Mouse (Mus musculus) forebrain, embryonic 14.5 days (tissue): ENCODE measurements at regions not wholly inside any gene's neighbourhood (a gene's known extent, or its start where the extent isn't known, plus 50 kb on each side); places are given as distances from the start of the nearest gene placed in this dataset.
A peak's percentile ranks its signal among the peaks of the same experiment; 100 is the strongest.

Source experiments
- ATAC-seq: fragments of 200-750 bp; cut with Nextera tagmentation; 2 replicates; pipeline ENCODE4 v1.8.0; 2017; ENCODE audit warnings: mild to moderate bottlenecking, moderate library complexity
- DNase-seq: peaks from one replicate; pipeline ENCODE4 v3.0.0-alpha.2; 2015; ENCODE audit warnings: low spot score
- H3K27ac ChIP-seq: fragments of 300-500 bp; sonication (generic); 2 replicates; pipeline ENCODE4 v1.5.1; 2014; ENCODE audit warnings: low read depth, mild to moderate bottlenecking, control low read depth, low read length, moderate library complexity
- H3K27me3 ChIP-seq: fragments of 300-500 bp; sonication (generic); replicated peaks from 2 replicates; pipeline ENCODE4 v1.6.1; 2014; ENCODE audit warnings: low read length, control low read depth, mixed read lengths; ENCODE audit not compliant: control insufficient read depth, insufficient read depth
- H3K36me3 ChIP-seq: fragments of 300-500 bp; sonication (generic); 2 replicates; pipeline ENCODE4 v1.6.1; 2014; ENCODE audit warnings: low read length, control low read depth; ENCODE audit not compliant: control insufficient read depth, insufficient read depth
- H3K4me1 ChIP-seq: fragments of 300-500 bp; sonication (generic); 2 replicates; pipeline ENCODE4 v1.6.1; 2014; ENCODE audit warnings: antibody characterized with exemption, low read length, control low read depth; ENCODE audit not compliant: control insufficient read depth, insufficient read depth
- H3K4me2 ChIP-seq: fragments of 300-500 bp; sonication (generic); 2 replicates; pipeline ENCODE4 v1.6.1; 2014; ENCODE audit warnings: mild to moderate bottlenecking, control low read depth, low read length
- H3K4me3 ChIP-seq: fragments of 300-500 bp; sonication (generic); 2 replicates; pipeline ENCODE4 v1.5.1; 2014; ENCODE audit warnings: low read depth, low read length, control low read depth
- H3K9ac ChIP-seq: fragments of 300-500 bp; sonication (generic); 2 replicates; pipeline ENCODE4 v1.6.1; 2014; ENCODE audit warnings: mild to moderate bottlenecking, low read length, control low read depth, moderate library complexity
- H3K9me3 ChIP-seq: fragments of 300-500 bp; sonication (generic); replicated peaks from 2 replicates; pipeline ENCODE4 v1.6.1; 2016; ENCODE audit warnings: low read length, control low read depth, mixed read lengths; ENCODE audit not compliant: control insufficient read depth

DNA sequence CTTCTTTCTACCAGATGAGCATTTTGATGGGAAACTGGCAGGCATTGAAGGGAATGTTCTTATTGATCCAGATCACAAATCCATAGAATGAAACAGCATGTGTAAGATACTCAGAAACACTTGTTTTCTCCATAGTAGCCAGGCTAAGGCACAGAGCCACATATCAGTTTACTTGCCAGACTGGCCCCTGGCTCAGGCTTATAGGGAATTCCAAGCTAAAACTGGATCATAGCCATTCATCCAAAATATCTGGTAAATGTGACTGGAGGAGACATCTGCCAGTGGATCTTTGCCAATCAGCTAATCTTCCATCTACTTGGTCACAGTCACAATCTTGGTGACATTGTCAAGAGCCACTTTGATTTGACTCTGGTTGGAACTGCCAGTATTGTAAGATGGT, 1684.7 kb upstream of the Gm38303 start:
- DNase-seq (peak; percentile 6), ATAC-seq (no peak)
- no peaks in the 10 kb centered on the region for H3K27me3 ChIP-seq
- H3K9ac ChIP-seq: no peak overlapping the region
- no peak overlapping the region for H3K27ac ChIP-seq
- no peaks in the 10 kb centered on the region for H3K9me3 ChIP-seq
- no peaks in the 10 kb centered on the region for H3K36me3 ChIP-seq
- H3K4me3 ChIP-seq: no peak overlapping the region
- H3K4me1 ChIP-seq: no peaks in the 10 kb centered on the region
- no peak overlapping the region for H3K4me2 ChIP-seq

GRCm38 (mm10) chr3:11992236-11992635, 1656.8 kb upstream of the Gm38303 start:
- DNase-seq (no peak), ATAC-seq (no peak)
- Histone ChIP-seq H3K9ac (no peak overlapping the region), H3K36me3 (no peaks in the 10 kb centered on the region), H3K27ac (no peak overlapping the region), H3K4me2 (no peak overlapping the region), H3K9me3 (no peaks in the 10 kb centered on the region), H3K4me3 (no peak overlapping the region), H3K27me3 (no peaks in the 10 kb centered on the region), H3K4me1 (no peaks in the 10 kb centered on the region)
